16 mouse cellular contexts compared by ENCODE assay signal in genomic region chr8:47392927-47393326, GRCm38 (mm10). TPM values are rescaled to one million over a fixed set of nuclear protein-coding genes. Genes with fewer than 3 reads are reported as not detected.
DNase-seq lines count a peak whose midpoint lies in the region; ATAC-seq and TF ChIP-seq lines count a peak whose summit lies in the region.
"Had no signal": no experiment of that assay in that cellular context is flagged by ENCODE, and none has a peak within 500 bp of the region (broad histone marks: within the 10 kb centered on the region; RNA-seq: fewer than 3 reads in every experiment).

No protein-coding gene starts in this region.

- 0 out of 2 replicates have a peak overlapping the region, but pooled peaks have one; percentile 56 for H3K27ac ChIP-seq in kidney, embryonic 15.5 days
- H3K27ac ChIP-seq in kidney, adult 2 months (ENCODE audit: insufficient read depth, low read depth, low read length) = no peak overlapping the region
- peak overlapping the region; percentile 64; the same call in 1 of the 2 replicates for H3K27ac ChIP-seq in stomach, embryonic 15.5 days
- no peak overlapping the region for H3K27ac ChIP-seq in cerebellum, adult 2 months (ENCODE audit: insufficient read depth, low read length)
- H3K27ac ChIP-seq: heart, embryonic 10.5 days; hindbrain, embryonic 13.5 days had no signal

- TF ChIP-seq POLR2A in kidney, adult 2 months (IDR thresholded peaks at IDR 0.05; ENCODE audit: low read depth, low read length) = no peak
- no peak for TF ChIP-seq POLR2A in cerebellum, adult 2 months (IDR thresholded peaks at IDR 0.05; ENCODE audit: borderline replicate concordance, insufficient read depth, low read length)

- DNase-seq in embryo, embryonic 10 days (ENCODE audit: low spot score) = peak; percentile 21
- no peak for DNase-seq in embryo, embryonic 10.5 days (ENCODE audit: low spot score)
- DNase-seq in kidney, adult 2 months = no peak
- no peak for DNase-seq in cerebellum, adult 2 months
- DNase-seq: adrenal gland, adult 2 months; cerebellum, postnatal 25 days; right cerebral cortex, postnatal 25 days; thymus, postnatal 4 days had no signal

- no peak overlapping the region for H3K4me3 ChIP-seq in kidney, embryonic 15.5 days (replicated peaks)
- no peak overlapping the region for H3K4me3 ChIP-seq in kidney, adult 2 months (ENCODE audit: insufficient read depth, low read depth, low read length)
- peak overlapping the region; percentile 54 for H3K4me3 ChIP-seq in E14TG2a.4 (replicated peaks; ENCODE audit: low read length)
- no peak overlapping the region for H3K4me3 ChIP-seq in stomach, embryonic 15.5 days (replicated peaks)
- no peak overlapping the region for H3K4me3 ChIP-seq in cerebellum, adult 2 months (replicated peaks; ENCODE audit: insufficient read depth, low read depth, low read length)
- H3K4me3 ChIP-seq: heart, embryonic 10.5 days; hindbrain, embryonic 13.5 days had no signal

- WGBS in kidney, embryonic 15.5 days = 56% methylated on average over 7 of the region's 7 CpGs
- 51% methylated on average over 7 of the region's 7 CpGs for WGBS in kidney, adult 2 months
- 42% methylated on average over 7 of the region's 7 CpGs for WGBS in stomach, embryonic 15.5 days
- 55% methylated on average over 7 of the region's 7 CpGs for WGBS in cerebellum, adult 2 months

- no peak overlapping the region for H3K9ac ChIP-seq in kidney, embryonic 15.5 days
- H3K9ac ChIP-seq in stomach, embryonic 15.5 days = no peak overlapping the region
- H3K9ac ChIP-seq: hindbrain, embryonic 13.5 days; limb, embryonic 15.5 days had no signal

- ATAC-seq in kidney, embryonic 15.5 days (replicated peaks; ENCODE audit: low FRiP score) = no peak
- ATAC-seq in stomach, embryonic 15.5 days (ENCODE audit: insufficient read depth, low FRiP score, low read depth) = peak; percentile 72; the same call in 1 of the 2 replicates
- no peak for ATAC-seq in inflammation-experienced regulatory T-cells, adult 6 months
- ATAC-seq: CD4-positive, CD25-positive, alpha-beta regulatory T cell, adult 4 months had no signal

- 0 out of 2 replicates have a peak, but pooled peaks cover 9% of the 10 kb centered on the region for H3K4me1 ChIP-seq in kidney, embryonic 15.5 days
- H3K4me1 ChIP-seq in kidney, adult 2 months (ENCODE audit: control insufficient read depth, insufficient read depth, low read length) = no peaks in the 10 kb centered on the region
- peaks cover 44% of the 10 kb centered on the region for H3K4me1 ChIP-seq in E14TG2a.4 (replicated peaks; ENCODE audit: low read depth, low read length)
- no peaks in the 10 kb centered on the region for H3K4me1 ChIP-seq in stomach, embryonic 15.5 days
- no peaks in the 10 kb centered on the region; the same call in 1 of the 2 replicates for H3K4me1 ChIP-seq in cerebellum, adult 2 months (ENCODE audit: control insufficient read depth, insufficient read depth, low read length)
- H3K4me1 ChIP-seq: hindbrain, embryonic 13.5 days had no signal

- H3K27me3 ChIP-seq in kidney, embryonic 15.5 days = no peaks in the 10 kb centered on the region
- no peaks in the 10 kb centered on the region for H3K27me3 ChIP-seq in kidney, adult 2 months (replicated peaks; ENCODE audit: control insufficient read depth, insufficient read depth, low read length)
- H3K27me3 ChIP-seq in E14TG2a.4 (ENCODE audit: insufficient read depth, low read length) = peaks cover 19% of the 10 kb centered on the region
- H3K27me3 ChIP-seq in stomach, embryonic 15.5 days (replicated peaks) = no peaks in the 10 kb centered on the region
- H3K27me3 ChIP-seq in cerebellum, adult 2 months (ENCODE audit: control insufficient read depth, insufficient read depth, low read length) = no peaks in the 10 kb centered on the region
- H3K27me3 ChIP-seq: hindbrain, embryonic 13.5 days; limb, embryonic 15.5 days had no signal

- no peaks in the 10 kb centered on the region for H3K9me3 ChIP-seq in kidney, embryonic 15.5 days (replicated peaks)
- no peaks in the 10 kb centered on the region for H3K9me3 ChIP-seq in E14TG2a.4 (ENCODE audit: low read length)
- H3K9me3 ChIP-seq in stomach, embryonic 15.5 days = no peaks in the 10 kb centered on the region
- H3K9me3 ChIP-seq: heart, embryonic 10.5 days; hindbrain, embryonic 13.5 days; limb, embryonic 15.5 days had no signal

- TF ChIP-seq CTCF in kidney, adult 2 months (conservative IDR thresholded peaks at IDR 0.05; ENCODE audit: insufficient read depth, insufficient read length, low read depth, low read length) = no peak
- TF ChIP-seq CTCF in E14TG2a.4 (conservative IDR thresholded peaks at IDR 0.05; ENCODE audit: low read length) = no peak
- no peak for TF ChIP-seq CTCF in cerebellum, adult 2 months (IDR thresholded peaks at IDR 0.05; ENCODE audit: borderline replicate concordance, insufficient read depth, low read depth, low read length)

- H3K4me2 ChIP-seq in kidney, embryonic 15.5 days = no peak overlapping the region
- peak overlapping the region; percentile 19; the same call in 1 of the 2 replicates for H3K4me2 ChIP-seq in stomach, embryonic 15.5 days
- H3K4me2 ChIP-seq: hindbrain, embryonic 13.5 days had no signal

- no peaks in the 10 kb centered on the region for H3K36me3 ChIP-seq in kidney, embryonic 15.5 days
- H3K36me3 ChIP-seq in kidney, adult 2 months (ENCODE audit: control insufficient read depth, insufficient read depth, low read length) = no peaks in the 10 kb centered on the region
- no peaks in the 10 kb centered on the region for H3K36me3 ChIP-seq in E14TG2a.4 (ENCODE audit: insufficient read depth, low read length)
- H3K36me3 ChIP-seq in stomach, embryonic 15.5 days = no peaks in the 10 kb centered on the region
- H3K36me3 ChIP-seq: heart, embryonic 10.5 days; hindbrain, embryonic 13.5 days; limb, embryonic 15.5 days had no signal

RNA-seq across cellular contexts. Expression of gene Stox2, which starts 53.2 kb away (rescaled TPM):
- polyA plus RNA-seq in kidney, embryonic 15.5 days (2015; fragmentation: Nextera tagmentation; extraction: Ambion mirVana) = 12.3 and 13.8 TPM in 2 replicates
- 2.2 TPM in 2 replicates for polyA plus RNA-seq in kidney, adult 2 months (2012; rRNA removed)
- polyA plus RNA-seq in stomach, embryonic 15.5 days (2015; fragmentation: Nextera tagmentation; extraction: Ambion mirVana) = 11.6 and 13.7 TPM in 2 replicates
- polyA plus RNA-seq in cerebellum, adult 2 months (2012; rRNA removed) = 19.3 TPM in 2 replicates
- under 1 TPM in 1 of 3 experiments, not detected in 2; 0.18 TPM for polyA plus RNA-seq in inflammation-experienced regulatory T-cells, adult 6 months (2017; shearing (Covaris generic))

Comparison
In these comparisons a context has a peak if more than half of its experiments do, and no peak if none do; other contexts are left out.
1. H3K27ac ChIP-seq: peak in kidney, embryonic 15.5 days (single experiment) and stomach, embryonic 15.5 days (single experiment); none in kidney, adult 2 months (single experiment) and cerebellum, adult 2 months (single experiment).